Mouse (Mus musculus) forebrain, embryonic 14.5 days (tissue): ENCODE measurements around the gene Il4i1. TPM values are rescaled to one million over a fixed set of nuclear protein-coding genes. Genes with fewer than 3 reads are reported as not detected.

Source experiments
- ATAC-seq: fragments of 200-750 bp; cut with Nextera tagmentation; 2 replicates; pipeline ENCODE4 v1.8.0; 2017; ENCODE audit warnings: mild to moderate bottlenecking, moderate library complexity
- DNase-seq: peaks from one replicate; pipeline ENCODE4 v3.0.0-alpha.2; 2015; ENCODE audit warnings: low spot score
- H3K27ac ChIP-seq: fragments of 300-500 bp; sonication (generic); 2 replicates; pipeline ENCODE4 v1.5.1; 2014; ENCODE audit warnings: low read depth, mild to moderate bottlenecking, control low read depth, low read length, moderate library complexity
- H3K27me3 ChIP-seq: fragments of 300-500 bp; sonication (generic); replicated peaks from 2 replicates; pipeline ENCODE4 v1.6.1; 2014; ENCODE audit warnings: low read length, control low read depth, mixed read lengths; ENCODE audit not compliant: control insufficient read depth, insufficient read depth
- H3K36me3 ChIP-seq: fragments of 300-500 bp; sonication (generic); 2 replicates; pipeline ENCODE4 v1.6.1; 2014; ENCODE audit warnings: low read length, control low read depth; ENCODE audit not compliant: control insufficient read depth, insufficient read depth
- H3K4me1 ChIP-seq: fragments of 300-500 bp; sonication (generic); 2 replicates; pipeline ENCODE4 v1.6.1; 2014; ENCODE audit warnings: antibody characterized with exemption, low read length, control low read depth; ENCODE audit not compliant: control insufficient read depth, insufficient read depth
- H3K4me2 ChIP-seq: fragments of 300-500 bp; sonication (generic); 2 replicates; pipeline ENCODE4 v1.6.1; 2014; ENCODE audit warnings: mild to moderate bottlenecking, control low read depth, low read length
- H3K4me3 ChIP-seq: fragments of 300-500 bp; sonication (generic); 2 replicates; pipeline ENCODE4 v1.5.1; 2014; ENCODE audit warnings: low read depth, low read length, control low read depth
- H3K9ac ChIP-seq: fragments of 300-500 bp; sonication (generic); 2 replicates; pipeline ENCODE4 v1.6.1; 2014; ENCODE audit warnings: mild to moderate bottlenecking, low read length, control low read depth, moderate library complexity
- H3K9me3 ChIP-seq: fragments of 300-500 bp; sonication (generic); replicated peaks from 2 replicates; pipeline ENCODE4 v1.6.1; 2016; ENCODE audit warnings: low read length, control low read depth, mixed read lengths; ENCODE audit not compliant: control insufficient read depth
- WGBS: fragments of 180-500 bp; shearing (Covaris S2); extraction: QIAGEN DNeasy Blood & Tissue Kit; methylation state at CpG from one replicate; pipeline ENCODE4 v1.1.7; 2014; 5-methylcytosine and 5-hydroxymethylcytosine counted together
- polyA plus RNA-seq: library from polyadenylated mRNA; unstranded; fragments of >200 nt; fragmentation: Nextera tagmentation; extraction: Ambion mirVana; gene quantifications from 2 replicates; pipeline ENCODE4 v1.2.1, GENCODE M21; 2014

Gene Il4i1
- polyA plus RNA-seq, 1 experiment from 2014 or later = 1.0 TPM

GRCm38 (mm10) chr7:44821666-44822448 is 5.7 kb downstream of the Il4i1 start:
- ATAC-seq (no peak), DNase-seq (no peak)
- Histone ChIP-seq H3K36me3 (0 out of 2 replicates have a peak, but pooled peaks cover 7% of the 10 kb centered on the region), H3K4me1 (peaks cover 31% of the 10 kb centered on the region), H3K4me2 (no peak overlapping the region), H3K9ac (no peak overlapping the region), H3K4me3 (no peak overlapping the region), H3K9me3 (no peaks in the 10 kb centered on the region), H3K27ac (no peak overlapping the region), H3K27me3 (no peaks in the 10 kb centered on the region)
- WGBS = 83% methylated on average over 7 of the region's 7 CpGs

GRCm38 (mm10) chr7:44823409-44823808 is 7.2 kb downstream of the Il4i1 start:
- ATAC-seq = no peak
- WGBS = 24% methylated on average over 7 of the region's 7 CpGs
- H3K9me3 ChIP-seq = no peaks in the 10 kb centered on the region
- H3K4me1 ChIP-seq = peaks cover 16% of the 10 kb centered on the region
- no peak overlapping the region for H3K27ac ChIP-seq
- no peak overlapping the region for H3K4me2 ChIP-seq
- H3K4me3 ChIP-seq = no peak overlapping the region
- no peaks in the 10 kb centered on the region for H3K27me3 ChIP-seq
- peaks cover 9% of the 10 kb centered on the region; the same call in 1 of the 2 replicates for H3K36me3 ChIP-seq
- DNase-seq = peak; percentile 22
- H3K9ac ChIP-seq = no peak overlapping the region

- H3K36me3 ChIP-seq = peaks cover 19% of the 10 kb centered on the region
- H3K27me3 ChIP-seq = no peaks in the 10 kb centered on the region
- 29% methylated on average over 3 of the region's 3 CpGs for WGBS
- no peak overlapping the region for H3K9ac ChIP-seq
- H3K4me1 ChIP-seq = peaks cover 3% of the 10 kb centered on the region
- DNase-seq (peak; percentile 89), ATAC-seq (peak; percentile 78)
- no peaks in the 10 kb centered on the region for H3K9me3 ChIP-seq
- H3K4me2 ChIP-seq = no peak overlapping the region
- no peak overlapping the region for H3K27ac ChIP-seq
- H3K4me3 ChIP-seq = no peak overlapping the region
Measured at GRCm38 (mm10) chr7:44824872-44825271, 8.7 kb downstream of the Il4i1 start.

DNA sequence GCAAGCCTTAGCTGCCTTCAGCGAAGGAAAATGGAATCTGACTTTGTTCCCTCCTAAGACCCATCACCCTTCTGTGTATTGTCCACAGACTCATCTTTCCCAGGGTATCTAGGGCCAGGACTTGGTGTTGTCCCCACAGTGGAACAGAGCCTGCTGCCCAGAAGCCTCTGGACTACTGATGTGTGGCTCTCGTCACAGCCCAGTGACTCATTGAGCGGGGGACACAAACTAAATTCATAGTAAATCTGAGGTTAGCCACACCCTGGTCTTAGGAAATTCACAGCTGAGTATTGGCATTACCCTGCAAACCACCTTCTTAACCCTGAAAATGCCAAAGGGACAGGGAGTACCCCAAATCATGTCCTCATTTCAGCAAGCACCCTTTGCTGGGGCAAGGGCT is 10.6 kb downstream of the Il4i1 start:
- no peak overlapping the region for H3K27ac ChIP-seq
- no peaks in the 10 kb centered on the region for H3K9me3 ChIP-seq
- H3K4me1 ChIP-seq = peaks cover 3% of the 10 kb centered on the region; the same call in 1 of the 2 replicates
- no peak for DNase-seq
- ATAC-seq = no peak
- H3K4me3 ChIP-seq = no peak overlapping the region
- H3K36me3 ChIP-seq = peaks cover 38% of the 10 kb centered on the region
- no peak overlapping the region for H3K4me2 ChIP-seq
- no peak overlapping the region for H3K9ac ChIP-seq
- 94% methylated on average over 3 of the region's 3 CpGs for WGBS
- no peaks in the 10 kb centered on the region for H3K27me3 ChIP-seq

DNA sequence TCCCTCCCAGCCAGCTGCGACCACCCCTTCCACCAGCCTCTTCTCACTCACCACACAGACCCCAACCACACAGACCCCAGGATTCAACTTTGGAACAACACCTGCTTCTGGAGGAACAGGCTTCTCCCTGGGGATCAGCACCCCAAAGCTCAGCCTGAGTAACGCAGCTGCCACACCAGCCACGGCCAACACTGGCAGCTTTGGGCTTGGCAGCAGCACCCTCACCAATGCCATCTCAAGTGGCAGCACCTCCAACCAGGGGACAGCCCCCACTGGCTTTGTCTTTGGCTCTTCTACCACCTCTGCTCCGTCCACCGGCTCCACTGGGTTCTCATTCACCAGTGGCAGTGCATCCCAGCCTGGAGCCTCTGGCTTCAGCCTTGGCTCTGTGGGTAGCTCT is 12.5 kb downstream of the Il4i1 start:
- WGBS = 86% methylated on average over 5 of the region's 5 CpGs
- Histone ChIP-seq H3K27me3 (no peaks in the 10 kb centered on the region), H3K9me3 (no peaks in the 10 kb centered on the region), H3K36me3 (peaks cover 47% of the 10 kb centered on the region), H3K4me1 (no peaks in the 10 kb centered on the region), H3K9ac (no peak overlapping the region), H3K27ac (no peak overlapping the region), H3K4me3 (no peak overlapping the region), H3K4me2 (no peak overlapping the region)
- ATAC-seq (no peak), DNase-seq (no peak)

GRCm38 (mm10) chr7:44832763-44833162 is 16.6 kb downstream of the Il4i1 start:
- Histone ChIP-seq H3K36me3 (peaks cover 47% of the 10 kb centered on the region), H3K27ac (no peak overlapping the region), H3K4me1 (no peaks in the 10 kb centered on the region), H3K4me3 (no peak overlapping the region), H3K9ac (no peak overlapping the region), H3K4me2 (no peak overlapping the region), H3K9me3 (no peaks in the 10 kb centered on the region), H3K27me3 (no peaks in the 10 kb centered on the region)
- ATAC-seq (no peak), DNase-seq (no peak)
- WGBS = 79% methylated on average over 4 of the region's 4 CpGs

- H3K27me3 ChIP-seq = peaks cover 16% of the 10 kb centered on the region; the same call in 1 of the 2 replicates
- 100% methylated on average over 1 of the region's 1 CpGs for WGBS
- no peak overlapping the region for H3K4me3 ChIP-seq
- ATAC-seq (no peak), DNase-seq (no peak)
- no peak overlapping the region for H3K9ac ChIP-seq
- H3K36me3 ChIP-seq = peaks cover 27% of the 10 kb centered on the region
- H3K27ac ChIP-seq = no peak overlapping the region
- H3K4me2 ChIP-seq = no peak overlapping the region
- H3K4me1 ChIP-seq = peaks cover 8% of the 10 kb centered on the region; the same call in 1 of the 2 replicates
- H3K9me3 ChIP-seq = no peaks in the 10 kb centered on the region
Measured at GRCm38 (mm10) chr7:44835373-44836015, 19.3 kb downstream of the Il4i1 start.

DNA sequence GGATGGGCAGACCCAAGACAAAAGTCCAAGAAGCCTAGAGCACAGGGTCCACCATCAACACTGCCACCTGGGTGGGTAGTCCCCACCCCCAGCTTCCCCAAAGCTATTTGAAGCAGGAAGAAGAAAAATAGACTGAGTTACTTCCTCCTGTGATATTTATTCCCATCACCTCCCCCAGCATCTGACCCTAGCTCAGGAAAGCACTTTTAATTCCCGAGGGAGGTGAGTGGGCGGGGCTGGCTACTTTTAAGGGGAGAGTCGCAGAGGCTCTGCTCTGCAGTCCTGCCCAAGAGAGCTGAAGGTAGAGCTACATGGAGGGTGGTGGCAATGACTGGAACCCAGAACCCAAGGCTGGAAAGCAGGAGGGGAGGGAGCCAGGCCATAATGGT is 19.8 kb downstream of the Il4i1 start:
- Histone ChIP-seq H3K27ac (no peak overlapping the region), H3K27me3 (peaks cover 21% of the 10 kb centered on the region; the same call in 1 of the 2 replicates), H3K36me3 (peaks cover 27% of the 10 kb centered on the region), H3K4me2 (no peak overlapping the region), H3K9me3 (no peaks in the 10 kb centered on the region), H3K4me1 (peaks cover 8% of the 10 kb centered on the region; the same call in 1 of the 2 replicates), H3K4me3 (no peak overlapping the region), H3K9ac (no peak overlapping the region)
- ATAC-seq = no peak
- WGBS = 55% methylated on average over 3 of the region's 3 CpGs
- DNase-seq = no peak
